Mouse (Mus musculus): ENCODE measurements around the gene Crat.

GRCm38 (mm10) chr2:30419112-30419511 is 3.5 kb upstream of the Crat start:
- TF ChIP-seq CTCF (IDR thresholded peaks at IDR 0.05; ENCODE audit: borderline replicate concordance, control insufficient read depth, extremely low read depth, insufficient read depth, low read length, poor library complexity) (no peak), POLR2A (IDR thresholded peaks at IDR 0.05; ENCODE audit: control insufficient read depth, extremely low read depth, insufficient read depth, low read length, poor library complexity) (no peak)
